Mouse (Mus musculus): ENCODE results near the gene Tmcc2.

DNA sequence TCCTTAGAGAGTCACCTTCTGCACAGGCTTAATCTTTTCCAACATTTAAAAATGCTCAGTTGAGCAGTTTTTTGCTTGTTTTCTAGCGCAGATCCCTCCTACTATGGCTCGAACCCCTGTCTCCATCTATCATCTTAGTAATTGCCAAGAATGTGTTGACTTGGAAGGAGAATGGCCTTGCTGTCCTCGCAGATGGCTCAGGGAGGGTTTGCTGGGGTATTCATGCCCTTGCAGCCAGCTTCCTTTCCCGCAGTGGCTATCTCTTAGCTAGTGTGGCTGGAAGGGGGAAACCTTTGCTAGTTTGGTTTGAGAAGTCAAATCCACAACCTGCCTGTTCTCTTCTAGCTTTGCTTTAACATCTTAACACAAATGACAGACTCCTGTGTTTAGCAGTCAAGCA, 5.4 kb downstream of the Tmcc2 start:
- no peak for TF ChIP-seq CTCF (IDR thresholded peaks at IDR 0.05; ENCODE audit: low read depth)
- no peak for TF ChIP-seq EP300 (IDR thresholded peaks at IDR 0.05; ENCODE audit: low read depth)
